Mouse (Mus musculus) NIH3T3 (cell line): ENCODE measurements around the gene March1.

Experiments used
- DNase-seq: peaks from one replicate; pipeline ENCODE4 v3.0.0-alpha.2; 2012; ENCODE audit warnings: low read depth

March1 gene

DNA sequence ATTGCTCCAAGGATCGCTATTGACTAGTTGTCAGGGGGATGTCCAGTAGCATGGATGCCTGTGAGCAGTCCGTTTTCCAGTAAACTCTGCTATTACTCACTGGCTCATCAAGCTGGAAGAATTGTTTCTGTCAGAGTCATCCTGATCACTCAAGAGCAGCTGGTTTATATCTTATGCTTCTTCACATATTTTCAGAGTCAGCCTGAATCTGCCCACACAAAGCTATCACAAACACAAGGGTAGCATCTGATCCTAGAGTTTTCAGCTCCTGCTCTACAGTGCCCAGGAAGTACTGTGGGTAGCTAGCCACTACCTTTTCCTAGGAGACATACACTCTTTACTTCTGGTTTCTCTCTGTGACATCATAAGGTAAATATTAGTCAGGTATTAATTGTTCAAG, 405.1 kb downstream of the March1 start:
- no peak for DNase-seq

DNA sequence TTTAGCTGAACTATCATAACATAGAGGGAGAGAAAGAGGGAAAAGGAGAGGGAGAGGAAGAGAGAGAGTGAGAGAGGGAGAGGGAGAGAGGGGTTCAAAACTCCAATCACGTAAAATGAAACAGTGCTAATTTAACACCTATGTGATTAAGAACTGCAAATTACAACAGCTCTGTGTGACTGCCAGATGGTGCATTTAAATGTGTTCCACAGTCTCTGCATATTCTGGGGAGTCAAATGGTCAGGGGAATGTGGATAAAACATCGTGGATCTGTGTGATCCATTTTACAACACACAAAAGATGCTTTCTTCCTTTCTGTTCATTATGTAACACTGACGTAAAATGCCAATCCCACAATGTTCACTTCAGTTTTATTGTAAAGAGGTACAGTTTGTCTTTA, 416.0 kb downstream of the March1 start:
- DNase-seq = no peak

DNA sequence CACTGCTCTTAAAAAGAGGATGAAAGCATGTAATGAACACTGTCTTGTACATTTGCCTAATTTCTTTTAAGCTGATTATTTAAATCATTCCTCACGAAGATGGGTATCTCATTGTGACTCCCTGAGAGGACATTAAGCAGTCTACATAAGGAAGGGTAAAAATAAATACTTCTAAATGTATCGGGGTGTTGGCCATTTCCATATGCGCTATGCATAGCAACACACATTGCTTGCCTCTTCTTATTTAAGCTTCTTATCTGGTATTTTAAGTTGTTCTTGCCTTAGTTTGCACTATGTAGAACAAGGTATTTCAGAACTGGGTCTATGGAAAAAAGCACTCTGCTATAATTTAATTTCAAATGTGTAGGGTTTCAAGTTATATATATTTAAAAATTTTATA, 416.7 kb downstream of the March1 start:
- DNase-seq = no peak

DNA sequence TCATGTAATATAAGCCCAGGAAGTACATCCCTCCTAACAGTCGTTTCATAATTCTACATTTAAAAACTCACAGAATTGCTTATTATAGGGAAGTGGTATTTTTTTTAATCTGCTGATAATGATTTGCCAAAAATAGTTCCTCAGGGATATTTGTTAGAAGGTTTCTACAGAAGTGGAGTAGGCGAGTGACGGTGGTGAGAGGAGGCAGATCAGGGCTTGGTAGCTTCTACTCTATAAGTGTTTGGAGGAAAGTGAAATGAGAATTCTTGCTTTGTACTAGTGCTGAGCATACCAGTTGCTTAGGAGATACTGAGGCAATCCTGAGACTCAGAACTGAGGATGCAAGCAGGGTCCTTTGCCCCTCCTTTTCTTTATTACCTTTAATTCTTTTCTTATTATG, 476.5 kb downstream of the March1 start:
- no peak for DNase-seq

DNA sequence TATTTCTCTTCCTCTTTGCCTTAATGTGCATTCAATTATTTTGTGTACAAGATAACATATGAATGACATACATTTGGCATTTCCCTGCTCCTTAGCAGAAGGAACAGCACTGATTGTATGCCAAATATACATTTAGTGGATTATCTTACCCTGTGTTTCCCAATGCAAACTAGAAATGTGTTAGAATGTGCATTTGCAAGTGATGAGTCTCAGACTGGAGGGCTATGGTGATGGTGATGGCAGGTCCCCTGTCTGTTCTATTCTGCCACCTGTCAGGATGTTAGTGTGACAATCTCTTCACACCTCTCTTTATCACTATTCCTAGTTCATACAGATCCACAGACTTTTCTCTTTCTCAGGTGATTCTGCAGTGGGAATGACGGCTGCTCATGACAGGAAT, 480.4 kb downstream of the March1 start:
- DNase-seq = no peak

DNA sequence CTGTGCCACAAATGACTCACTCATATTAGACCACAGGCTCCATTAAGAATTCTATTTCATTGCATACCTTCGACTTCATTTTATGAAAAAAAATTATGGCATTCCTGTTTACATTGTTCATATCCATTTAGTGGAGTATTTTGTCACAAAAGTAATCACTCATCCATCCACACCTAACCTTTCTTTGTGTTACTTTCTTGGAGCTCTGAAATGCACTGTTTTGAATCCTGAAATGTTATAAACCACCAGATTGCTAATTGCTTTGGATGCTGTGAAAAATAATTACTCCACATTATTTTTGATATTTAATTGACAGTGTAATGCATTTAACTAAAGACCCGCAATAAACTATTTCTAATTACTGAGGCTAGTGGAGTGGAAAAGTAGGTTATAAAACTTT, 501.6 kb downstream of the March1 start:
- no peak for DNase-seq

DNA sequence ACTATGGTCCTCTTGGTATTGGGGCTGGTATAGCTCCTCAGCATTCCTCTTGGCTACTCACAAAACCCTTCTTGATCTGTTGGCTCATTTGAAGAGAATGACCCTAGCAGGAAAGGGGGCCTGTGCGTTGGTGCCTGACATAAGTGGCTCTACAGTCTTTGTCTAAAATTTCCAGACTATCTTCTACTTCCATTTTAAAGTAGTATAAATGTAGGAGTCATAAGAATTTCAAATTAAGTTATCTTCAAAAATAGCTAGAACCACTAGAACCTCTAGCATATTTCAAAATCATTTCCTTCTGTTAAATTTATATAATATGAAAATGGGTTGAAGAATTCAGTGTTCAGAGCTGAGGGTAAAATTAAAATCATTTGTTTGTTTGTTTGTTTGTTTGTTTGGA, 541.9 kb downstream of the March1 start:
- DNase-seq = no peak

DNA sequence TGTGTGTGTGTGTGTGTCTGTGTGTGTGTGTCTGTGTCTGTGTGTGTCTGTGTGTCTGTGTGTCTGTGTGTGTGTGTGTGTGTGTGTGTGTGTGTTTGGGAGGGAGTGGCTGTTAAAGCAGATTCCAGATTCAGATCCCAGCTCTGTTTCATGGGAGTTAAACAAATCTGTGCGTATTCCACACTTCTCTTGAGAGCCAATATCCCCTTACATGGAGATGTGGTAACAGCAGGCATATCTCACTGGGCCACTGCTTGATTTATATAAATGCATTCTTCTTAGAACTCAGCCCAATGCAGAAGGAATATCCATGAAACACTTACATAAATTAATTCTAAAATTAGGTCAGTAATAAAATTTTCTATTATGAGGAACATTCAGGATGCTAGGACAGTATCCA, 549.1 kb downstream of the March1 start:
- DNase-seq = no peak

DNA sequence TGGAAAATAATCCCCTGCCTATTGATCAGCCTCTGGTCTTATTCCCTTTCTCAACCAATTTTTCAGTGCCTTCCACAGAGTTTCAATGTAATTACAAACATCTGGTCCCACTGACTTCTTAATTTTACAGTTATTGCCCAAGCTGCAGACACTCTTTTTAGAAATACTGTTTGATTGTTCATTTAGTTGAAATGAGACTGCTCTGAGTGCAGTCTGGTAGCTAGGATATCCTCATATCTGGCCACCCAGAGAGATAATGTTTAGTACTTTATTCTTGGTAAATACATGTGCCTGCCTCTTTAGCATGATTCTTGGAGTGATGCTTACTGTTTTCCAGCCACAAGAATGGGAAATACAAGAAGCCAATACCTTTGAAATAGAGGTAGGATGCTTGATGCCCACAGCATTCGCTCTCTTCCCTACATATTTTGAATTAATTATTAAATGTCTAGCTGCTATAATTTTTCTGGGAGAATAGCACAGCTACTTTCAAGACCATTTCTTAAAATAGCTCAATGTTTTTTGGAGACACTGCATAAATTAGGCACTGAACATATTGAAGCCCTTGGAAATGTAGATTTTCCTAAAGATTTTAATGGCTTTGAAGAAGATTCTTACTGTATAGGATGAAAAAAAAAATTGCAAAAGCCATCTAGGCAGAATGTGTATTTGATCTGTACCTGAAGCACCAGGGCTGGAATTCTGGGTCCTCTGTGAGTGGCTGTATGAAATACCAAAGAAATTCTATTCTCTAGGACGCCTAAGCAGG, 549.9 kb downstream of the March1 start:
- DNase-seq = no peak

DNA sequence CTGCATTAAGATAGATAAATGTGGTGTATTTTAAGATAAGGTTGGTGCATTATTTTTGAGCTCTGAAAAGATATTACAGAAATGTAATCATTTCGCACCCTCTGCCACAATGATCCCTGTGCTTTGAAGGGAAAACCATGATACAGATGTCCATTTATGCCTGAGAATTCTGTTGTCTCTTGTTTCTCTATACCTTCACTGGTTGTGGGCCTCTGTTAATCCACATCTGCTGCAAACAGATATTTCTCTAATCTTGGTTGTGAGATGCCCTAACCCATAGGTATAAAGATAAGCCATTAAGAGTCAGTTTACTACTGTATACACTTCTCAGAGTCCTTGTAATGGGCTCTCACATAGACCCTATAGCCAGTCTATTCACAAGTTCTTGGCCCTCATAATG, 561.6 kb downstream of the March1 start:
- no peak for DNase-seq

DNA sequence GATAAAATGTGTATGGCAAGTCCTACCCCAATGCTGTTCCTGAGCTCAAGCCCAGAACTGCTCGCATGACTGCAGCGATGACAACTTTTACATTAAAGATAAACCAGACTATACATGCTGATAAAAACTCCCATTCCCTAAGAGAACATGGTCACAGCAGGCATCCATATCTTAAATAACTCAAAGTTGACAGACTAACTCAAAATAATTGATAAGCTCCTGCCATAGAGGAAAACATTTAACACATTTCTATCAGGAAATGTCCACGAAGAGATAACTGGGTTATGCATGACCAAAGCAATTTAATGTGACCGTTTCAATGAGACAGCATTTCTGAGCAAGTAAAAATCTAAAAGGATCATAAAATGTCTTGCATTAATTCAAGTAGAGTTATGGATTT, 563.6 kb downstream of the March1 start:
- no peak for DNase-seq

DNA sequence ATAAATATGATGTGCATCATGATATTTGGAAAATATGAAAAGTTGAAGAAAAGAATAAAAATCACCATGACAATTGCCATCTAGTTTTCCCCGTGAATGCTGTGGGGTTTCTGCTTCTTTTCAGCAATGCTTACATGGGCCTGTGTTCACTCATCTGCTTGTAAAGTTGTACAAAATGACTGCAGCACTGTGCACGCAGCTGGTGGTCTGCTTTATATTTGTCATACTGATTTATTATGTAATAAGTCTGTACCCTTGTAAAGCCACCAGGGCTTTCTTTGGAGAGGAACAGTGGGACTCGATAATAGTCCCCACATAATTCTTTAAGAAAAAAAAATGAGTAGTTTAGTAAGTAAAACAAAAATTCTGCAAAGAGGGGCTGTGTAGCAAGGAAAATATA, 564.6 kb downstream of the March1 start:
- no peak for DNase-seq

DNA sequence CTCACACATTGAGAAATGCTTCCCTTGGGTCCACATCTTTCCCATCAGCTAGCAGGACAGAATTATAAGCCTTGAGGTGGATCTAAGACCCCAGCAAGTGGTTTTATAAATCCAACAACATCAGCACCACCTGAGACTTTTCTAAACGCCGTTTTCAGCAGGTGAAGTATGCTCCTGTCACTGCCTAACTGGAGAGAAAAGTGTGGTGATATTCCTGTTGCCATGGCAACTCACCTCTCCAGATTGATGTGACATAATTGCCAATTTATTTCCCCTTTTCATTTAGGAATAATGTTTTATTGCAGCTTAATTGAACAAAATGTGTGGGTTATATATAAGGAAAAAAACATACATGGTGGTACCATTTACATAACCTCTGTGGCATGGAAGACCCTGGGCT, 565.8 kb downstream of the March1 start:
- DNase-seq = no peak

DNA sequence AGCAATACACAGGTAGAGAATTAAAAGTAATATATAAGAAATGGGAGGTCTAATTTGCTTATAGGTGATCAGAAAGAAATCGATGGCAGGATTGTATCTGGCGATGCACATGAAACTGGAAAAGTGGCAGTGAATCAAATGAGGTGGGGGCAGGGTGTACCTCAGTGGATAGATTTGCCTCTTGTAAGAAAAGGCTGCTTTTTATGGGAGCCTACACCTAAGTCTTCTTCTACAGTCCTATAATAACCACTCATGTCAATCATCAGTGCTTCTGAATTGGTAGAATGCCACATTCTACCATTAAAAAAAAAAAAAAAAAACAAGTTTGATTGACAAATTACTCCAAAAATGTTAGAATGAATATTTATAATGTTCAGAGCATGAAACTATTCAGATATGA, 567.5 kb downstream of the March1 start:
- no peak for DNase-seq

DNA sequence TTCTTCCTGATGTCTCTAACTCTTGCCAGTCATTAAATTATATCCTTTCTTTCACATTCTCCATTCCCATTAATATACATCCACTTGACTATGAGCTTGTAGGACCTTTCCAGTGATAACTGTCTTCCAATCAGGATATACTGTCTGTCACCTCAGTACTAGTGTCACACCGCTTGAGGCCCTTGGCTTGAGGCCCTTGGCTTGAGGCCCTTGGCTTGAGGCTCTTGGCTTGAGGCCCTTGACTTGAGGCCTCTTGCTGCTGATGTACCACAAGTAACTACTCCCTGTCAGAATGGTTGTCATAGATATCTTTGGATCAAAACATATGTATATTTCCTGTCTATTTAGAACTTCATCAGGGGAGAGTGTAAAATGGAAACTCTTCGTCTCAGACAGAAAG, 576.7 kb downstream of the March1 start:
- DNase-seq = no peak

DNA sequence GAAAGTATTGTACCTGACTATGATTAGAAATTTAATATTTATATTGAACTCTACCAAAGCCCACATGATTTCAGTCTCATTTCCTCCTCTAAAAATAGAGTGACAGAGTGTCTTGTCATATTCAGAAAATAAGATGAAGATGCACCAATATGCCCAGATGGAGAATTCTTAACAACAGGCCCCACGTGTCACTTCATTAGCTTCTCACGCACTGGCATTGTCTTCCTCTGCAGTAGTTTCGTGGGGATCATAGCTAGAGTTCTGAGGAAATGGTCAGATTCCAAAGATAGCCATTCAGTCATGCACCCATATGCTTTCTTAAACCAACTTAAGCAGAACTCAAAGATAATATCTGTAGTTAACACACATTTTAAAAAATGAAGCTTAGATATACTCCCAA, 582.5 kb downstream of the March1 start:
- no peak for DNase-seq

DNA sequence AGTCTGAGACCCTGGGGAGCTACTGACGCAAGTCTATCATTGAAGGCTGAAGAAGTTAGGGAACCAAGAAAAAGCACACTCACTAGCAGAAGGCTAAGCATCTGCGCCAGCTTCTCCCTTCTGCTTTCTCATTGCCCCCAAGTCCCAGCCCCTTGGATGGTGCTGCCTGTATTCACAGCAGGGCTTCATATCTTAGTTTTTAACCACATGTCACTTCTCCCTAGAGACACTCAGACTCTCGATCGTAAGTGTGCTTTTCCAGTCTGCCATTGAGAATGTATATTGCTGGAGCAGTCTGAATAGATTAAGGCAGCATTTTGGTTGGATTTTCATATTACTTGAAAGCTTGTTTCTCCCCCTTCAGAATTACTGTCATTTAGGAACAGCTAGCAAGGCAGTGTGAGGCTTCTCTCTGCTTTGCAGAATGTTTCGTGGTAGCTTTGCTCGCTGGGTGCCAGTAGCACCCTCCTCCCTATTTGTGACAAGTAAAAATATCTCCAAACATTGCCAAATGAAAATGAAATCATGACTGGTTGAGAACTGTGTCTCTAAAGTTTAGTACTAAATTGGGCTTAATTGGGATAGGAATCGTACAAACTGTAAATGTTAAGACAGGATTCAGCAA, 586.2 kb downstream of the March1 start:
- no peak for DNase-seq

DNA sequence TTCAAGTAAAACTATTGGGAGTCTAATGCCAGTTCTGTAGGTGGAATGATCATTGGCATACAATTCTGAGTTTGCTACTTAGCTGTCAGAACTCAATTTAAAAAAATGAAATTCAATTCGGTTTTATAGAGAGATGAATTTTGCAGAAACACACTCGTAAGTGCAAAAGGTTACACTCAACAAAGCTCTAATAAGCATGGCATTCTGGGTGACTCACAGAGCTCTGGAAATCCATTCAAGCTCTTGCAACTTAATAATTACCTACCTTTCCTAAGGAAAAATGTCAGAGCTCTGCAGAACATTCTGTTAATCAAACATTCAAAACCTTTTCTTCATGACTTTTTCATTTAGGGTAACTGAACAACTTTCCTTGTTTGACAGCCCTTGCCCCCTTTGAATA, 591.9 kb downstream of the March1 start:
- DNase-seq = no peak

DNA sequence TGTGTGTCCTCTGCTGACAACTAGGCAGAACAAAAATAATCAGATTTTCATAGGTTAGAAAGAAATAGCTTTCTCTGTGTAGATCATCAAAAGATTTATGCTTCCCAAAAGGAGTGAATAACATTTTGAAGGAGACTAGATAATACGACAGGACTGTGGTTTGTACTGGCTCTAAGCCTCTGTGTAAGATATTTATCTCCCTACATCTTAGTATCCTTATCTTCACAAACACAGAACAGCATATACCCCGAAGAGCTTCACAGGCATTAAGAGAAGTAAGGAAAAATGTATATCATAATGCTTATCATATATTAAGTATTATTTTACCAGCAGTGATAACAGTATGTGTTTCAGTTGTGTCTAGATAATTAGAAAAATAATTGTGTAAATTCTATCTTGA, 592.6 kb downstream of the March1 start:
- no peak for DNase-seq

DNA sequence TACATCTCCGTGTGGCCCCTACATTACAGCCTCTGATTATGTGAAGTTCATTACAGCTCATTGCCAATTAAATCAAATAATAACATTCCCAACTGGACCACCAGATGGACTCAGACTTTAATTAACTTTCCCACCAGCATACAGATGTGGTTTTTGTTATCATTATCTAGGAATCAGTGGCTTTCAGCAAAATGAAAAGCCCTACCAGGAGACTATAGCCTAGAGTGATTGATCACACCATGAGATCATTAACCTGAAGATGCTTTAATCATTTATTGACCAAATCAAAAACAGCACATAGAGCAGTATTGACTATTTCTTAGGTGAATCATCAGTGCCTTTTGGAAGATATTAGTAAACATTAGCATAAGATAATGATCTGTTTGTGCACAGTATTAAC, 602.3 kb downstream of the March1 start:
- DNase-seq = no peak

DNA sequence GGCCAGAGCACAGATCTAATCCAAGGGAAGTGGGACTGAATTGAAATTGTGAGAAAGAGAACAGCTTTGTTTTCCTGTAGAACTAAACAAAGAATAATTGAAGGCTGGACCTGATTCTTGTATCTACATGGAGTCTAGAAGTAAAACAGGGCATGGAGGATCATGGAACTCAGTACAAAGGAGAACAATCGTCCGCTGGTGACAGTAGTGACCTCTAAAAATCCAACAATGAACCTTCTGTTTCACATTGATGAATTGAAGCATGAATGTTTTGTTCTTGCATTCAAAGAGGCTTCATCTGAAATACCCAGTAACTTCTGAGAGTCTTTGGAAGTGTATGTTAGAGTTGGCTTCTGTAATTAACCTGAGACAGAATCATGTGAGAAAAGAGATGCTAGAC, 612.2 kb downstream of the March1 start:
- no peak for DNase-seq

DNA sequence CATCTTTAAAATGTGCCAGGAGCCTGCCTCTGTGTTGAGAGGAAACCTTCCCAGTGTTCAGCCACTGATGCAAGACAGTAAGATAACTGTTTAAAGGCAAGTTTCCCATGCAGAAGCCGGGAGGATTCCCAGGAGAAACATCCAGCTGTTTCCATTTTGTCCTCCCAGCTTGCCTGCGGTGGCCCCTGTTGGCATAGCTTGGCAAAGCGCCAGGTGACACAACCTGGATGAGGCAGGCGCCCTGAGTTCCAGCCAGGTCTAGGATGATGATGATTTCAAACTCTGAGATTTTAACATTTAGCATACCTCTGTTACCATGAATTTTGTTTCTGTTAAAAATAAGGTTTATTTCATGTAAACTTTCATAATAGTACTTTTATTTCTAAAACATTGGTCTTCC, 651.8 kb downstream of the March1 start:
- DNase-seq = peak; percentile 2

DNA sequence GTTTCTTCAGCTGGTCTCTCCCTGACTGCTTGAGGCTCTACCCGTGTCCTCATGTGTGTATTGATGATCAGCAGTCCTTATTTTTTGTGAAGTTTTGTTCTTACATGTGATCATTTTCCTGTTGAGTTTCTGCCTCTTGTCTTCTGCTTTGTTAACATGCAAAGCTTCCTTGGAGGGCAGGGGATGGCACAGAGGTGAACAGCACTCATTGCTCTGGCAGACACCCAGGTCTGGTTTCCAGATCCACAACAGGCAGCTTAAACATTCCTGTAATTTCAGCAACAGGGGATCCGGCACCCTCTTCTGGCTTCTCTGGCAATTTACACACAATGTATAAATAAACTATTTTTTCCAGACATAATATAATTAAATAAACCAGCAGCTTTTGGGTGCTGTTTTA, 652.4 kb downstream of the March1 start:
- DNase-seq = peak; percentile 9

DNA sequence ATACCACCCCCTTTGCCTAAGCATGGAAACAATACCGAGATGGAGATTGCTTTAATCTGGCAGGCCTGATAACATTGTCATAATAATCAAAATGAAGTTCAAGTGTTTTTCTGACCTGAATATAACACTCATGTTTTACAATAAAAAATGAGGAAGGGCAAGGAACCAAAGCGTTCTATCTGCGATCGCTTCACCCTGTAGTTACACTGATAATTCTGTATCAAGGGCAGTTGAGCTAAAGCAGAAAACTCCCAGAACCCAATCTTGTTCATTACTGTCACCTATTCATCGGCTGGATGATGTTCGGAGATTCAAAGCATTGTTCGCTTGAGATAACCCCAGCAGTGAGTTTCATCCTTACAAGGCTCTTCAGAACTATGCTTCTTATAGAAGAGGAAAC, 700.1 kb downstream of the March1 start:
- no peak for DNase-seq
